ENCODE assay signal across 32 mouse cellular contexts in genomic region chr12:76280556-76280955, GRCm38 (mm10). TPM values are rescaled to one million over a fixed set of nuclear protein-coding genes. Genes with fewer than 3 reads are reported as not detected.
DNase-seq lines count a peak whose midpoint lies in the region; ATAC-seq and TF ChIP-seq lines count a peak whose summit lies in the region.
"Had no signal": no experiment of that assay in that cellular context is flagged by ENCODE, and none has a peak within 500 bp of the region (broad histone marks: within the 10 kb centered on the region; RNA-seq: fewer than 3 reads in every experiment).

No protein-coding gene starts in this region.

- ATAC-seq in embryonic facial prominence, embryonic 14.5 days (ENCODE audit: low read depth): no peak
- no peak for ATAC-seq in midbrain, postnatal 0 days (ENCODE audit: low FRiP score)
- ATAC-seq in midbrain, embryonic 11.5 days (ENCODE audit: low FRiP score): no peak
- no peak for ATAC-seq in neural tube, embryonic 15.5 days (ENCODE audit: low FRiP score)
- ATAC-seq: activated CD4-positive, CD25-positive, alpha-beta regulatory T cell, adult 4 months; forebrain, embryonic 16.5 days; midbrain, embryonic 15.5 days had no signal

- H3K9ac ChIP-seq in embryonic facial prominence, embryonic 14.5 days (ENCODE audit: low read depth, low read length): no peak overlapping the region
- H3K9ac ChIP-seq in midbrain, postnatal 0 days (replicated peaks; ENCODE audit: low read length, poor library complexity, severe bottlenecking): no peak overlapping the region
- H3K9ac ChIP-seq in midbrain, embryonic 11.5 days (ENCODE audit: low read length): no peak overlapping the region
- no peak overlapping the region for H3K9ac ChIP-seq in neural tube, embryonic 15.5 days (replicated peaks)
- H3K9ac ChIP-seq: embryonic facial prominence, embryonic 15.5 days; heart, embryonic 13.5 days; kidney, embryonic 15.5 days; limb, embryonic 13.5 days; liver, embryonic 15.5 days; lung, embryonic 15.5 days; midbrain, embryonic 15.5 days; neural tube, embryonic 13.5 days had no signal

- H3K27ac ChIP-seq in embryonic facial prominence, embryonic 14.5 days (replicated peaks; ENCODE audit: low read depth, low read length): no peak overlapping the region
- no peak overlapping the region for H3K27ac ChIP-seq in embryonic facial prominence, embryonic 10.5 days (replicated peaks)
- no peak overlapping the region for H3K27ac ChIP-seq in midbrain, postnatal 0 days (ENCODE audit: low read depth, low read length)
- no peak overlapping the region for H3K27ac ChIP-seq in midbrain, embryonic 11.5 days (ENCODE audit: low read depth, low read length)
- H3K27ac ChIP-seq in neural tube, embryonic 15.5 days (replicated peaks): no peak overlapping the region
- H3K27ac ChIP-seq: embryonic facial prominence, embryonic 15.5 days; heart, embryonic 13.5 days; kidney, embryonic 15.5 days; limb, embryonic 13.5 days; liver, embryonic 15.5 days; lung, embryonic 15.5 days; midbrain, embryonic 15.5 days; neural tube, embryonic 13.5 days had no signal

- no peaks in the 10 kb centered on the region for H3K27me3 ChIP-seq in embryonic facial prominence, embryonic 14.5 days (replicated peaks; ENCODE audit: control insufficient read depth, insufficient read depth, low read length)
- H3K27me3 ChIP-seq in embryonic facial prominence, embryonic 10.5 days (replicated peaks; ENCODE audit: low read depth, poor library complexity, severe bottlenecking): no peaks in the 10 kb centered on the region
- H3K27me3 ChIP-seq in midbrain, postnatal 0 days (ENCODE audit: insufficient read depth, low read length): no peaks in the 10 kb centered on the region
- H3K27me3 ChIP-seq in midbrain, embryonic 11.5 days (ENCODE audit: control insufficient read depth, insufficient read depth, low read length): no peaks in the 10 kb centered on the region
- no peaks in the 10 kb centered on the region for H3K27me3 ChIP-seq in neural tube, embryonic 15.5 days (replicated peaks)
- H3K27me3 ChIP-seq: embryonic facial prominence, embryonic 15.5 days; heart, embryonic 13.5 days; kidney, embryonic 15.5 days; limb, embryonic 13.5 days; liver, embryonic 15.5 days; lung, embryonic 15.5 days; midbrain, embryonic 15.5 days; neural tube, embryonic 13.5 days had no signal

- no peak overlapping the region for H3K4me3 ChIP-seq in embryonic facial prominence, embryonic 14.5 days (ENCODE audit: low read depth, low read length)
- H3K4me3 ChIP-seq in embryonic facial prominence, embryonic 10.5 days: no peak overlapping the region
- no peak overlapping the region for H3K4me3 ChIP-seq in midbrain, postnatal 0 days (ENCODE audit: low read depth, low read length)
- H3K4me3 ChIP-seq in midbrain, embryonic 11.5 days (ENCODE audit: low read depth, low read length): no peak overlapping the region
- H3K4me3 ChIP-seq in neural tube, embryonic 15.5 days (replicated peaks): no peak overlapping the region
- H3K4me3 ChIP-seq: embryonic facial prominence, embryonic 15.5 days; heart, embryonic 13.5 days; kidney, embryonic 15.5 days; limb, embryonic 13.5 days; liver, embryonic 15.5 days; lung, embryonic 15.5 days; midbrain, embryonic 15.5 days; myocyte; neural tube, embryonic 13.5 days had no signal

- H3K4me1 ChIP-seq in embryonic facial prominence, embryonic 14.5 days (ENCODE audit: control insufficient read depth, insufficient read depth, low read length): no peaks in the 10 kb centered on the region
- no peaks in the 10 kb centered on the region for H3K4me1 ChIP-seq in embryonic facial prominence, embryonic 10.5 days
- no peaks in the 10 kb centered on the region for H3K4me1 ChIP-seq in midbrain, postnatal 0 days (ENCODE audit: insufficient read depth, low read length)
- H3K4me1 ChIP-seq in midbrain, embryonic 11.5 days (ENCODE audit: control insufficient read depth, insufficient read depth, low read length): no peaks in the 10 kb centered on the region
- peaks cover 7% of the 10 kb centered on the region; the same call in 1 of the 2 replicates for H3K4me1 ChIP-seq in neural tube, embryonic 15.5 days
- H3K4me1 ChIP-seq: embryonic facial prominence, embryonic 15.5 days; liver, embryonic 15.5 days; lung, embryonic 15.5 days; midbrain, embryonic 15.5 days had no signal

- WGBS in embryonic facial prominence, embryonic 14.5 days: 86% methylated on average over 9 of the region's 9 CpGs
- 91% methylated on average over 9 of the region's 9 CpGs for WGBS in embryonic facial prominence, embryonic 10.5 days
- WGBS in midbrain, postnatal 0 days: 83% methylated on average over 9 of the region's 9 CpGs
- WGBS in midbrain, embryonic 11.5 days: 89% methylated on average over 9 of the region's 9 CpGs
- 84% methylated on average over 9 of the region's 9 CpGs for WGBS in neural tube, embryonic 15.5 days

- H3K36me3 ChIP-seq in embryonic facial prominence, embryonic 14.5 days (ENCODE audit: control insufficient read depth, insufficient read depth, low read length): peaks cover 57% of the 10 kb centered on the region
- peaks cover 92% of the 10 kb centered on the region for H3K36me3 ChIP-seq in embryonic facial prominence, embryonic 10.5 days (replicated peaks)
- H3K36me3 ChIP-seq in midbrain, postnatal 0 days (ENCODE audit: insufficient read depth, low read length): peaks cover 23% of the 10 kb centered on the region
- H3K36me3 ChIP-seq in midbrain, embryonic 11.5 days (ENCODE audit: control insufficient read depth, insufficient read depth, low read length): no peaks in the 10 kb centered on the region; the same call in 1 of the 2 replicates
- H3K36me3 ChIP-seq in neural tube, embryonic 15.5 days: peaks cover 20% of the 10 kb centered on the region
- H3K36me3 ChIP-seq: midbrain, embryonic 15.5 days had no signal

- TF ChIP-seq CTCF in midbrain, postnatal 0 days (IDR thresholded peaks at IDR 0.05): no peak

- peak; percentile 66 for DNase-seq in embryonic facial prominence, embryonic 14.5 days (ENCODE audit: low spot score)
- no peak for DNase-seq in embryonic facial prominence, embryonic 10.5 days (ENCODE audit: low spot score)
- DNase-seq in layer of hippocampus, adult 9-11 months: peak; percentile 45
- no peak for DNase-seq in layer of hippocampus, postnatal 25 days (ENCODE audit: extremely low spot score in 1 of 2, low spot score in 1 of 2)
- DNase-seq in midbrain, postnatal 0 days (ENCODE audit: low spot score): peak; percentile 48
- DNase-seq in midbrain, embryonic 11.5 days (ENCODE audit: low spot score, missing footprints): no peak
- DNase-seq: cerebellum, adult 8-10 months; cerebellum, postnatal 36 days; embryo, embryonic 11 days; gastrocnemius, postnatal 25 days; heart, adult 18-20 months; heart, postnatal 14 days; kidney, adult 11 months; kidney, postnatal 36 days; lung, postnatal 4 days; thymus, postnatal 14 days had no signal

- H3K4me2 ChIP-seq in embryonic facial prominence, embryonic 14.5 days (ENCODE audit: low read depth, low read length): no peak overlapping the region
- no peak overlapping the region for H3K4me2 ChIP-seq in midbrain, postnatal 0 days (ENCODE audit: low read depth, low read length, poor library complexity, severe bottlenecking)
- no peak overlapping the region for H3K4me2 ChIP-seq in midbrain, embryonic 11.5 days
- no peak overlapping the region for H3K4me2 ChIP-seq in neural tube, embryonic 15.5 days
- H3K4me2 ChIP-seq: embryonic facial prominence, embryonic 15.5 days; heart, embryonic 13.5 days; kidney, embryonic 15.5 days; limb, embryonic 13.5 days; liver, embryonic 15.5 days; lung, embryonic 15.5 days; midbrain, embryonic 15.5 days; neural tube, embryonic 13.5 days had no signal

- H3K9me3 ChIP-seq in embryonic facial prominence, embryonic 14.5 days (ENCODE audit: control insufficient read depth, low read length): no peaks in the 10 kb centered on the region
- no peaks in the 10 kb centered on the region for H3K9me3 ChIP-seq in embryonic facial prominence, embryonic 10.5 days
- H3K9me3 ChIP-seq in midbrain, postnatal 0 days (ENCODE audit: low read length): no peaks in the 10 kb centered on the region
- H3K9me3 ChIP-seq in midbrain, embryonic 11.5 days (ENCODE audit: control insufficient read depth, low read length): no peaks in the 10 kb centered on the region
- no peaks in the 10 kb centered on the region for H3K9me3 ChIP-seq in neural tube, embryonic 15.5 days (replicated peaks)
- H3K9me3 ChIP-seq: embryonic facial prominence, embryonic 15.5 days; heart, embryonic 13.5 days; kidney, embryonic 15.5 days; limb, embryonic 13.5 days; liver, embryonic 15.5 days; lung, embryonic 15.5 days; midbrain, embryonic 15.5 days; neural tube, embryonic 13.5 days had no signal

RNA-seq across cellular contexts. Expression of gene Mthfd1, which starts 25.5 kb away (rescaled TPM):
- 57.4 and 59.5 TPM in 2 replicates for polyA plus RNA-seq in embryonic facial prominence, embryonic 14.5 days (2014; fragmentation: Nextera tagmentation; extraction: Ambion mirVana)
- polyA plus RNA-seq in embryonic facial prominence, embryonic 10.5 days (2016; fragmentation: Nextera tagmentation; extraction: Ambion mirVana): 106 and 117 TPM in 2 replicates
- 10 to 100 TPM; 41.1 to 44.9 TPM for total RNA-seq in layer of hippocampus, postnatal 25 days (2021)
- total RNA-seq in midbrain, postnatal 0 days (2014; rRNA removed): 23.7 and 25.6 TPM in 2 replicates
- polyA plus RNA-seq in midbrain, postnatal 0 days (2015; fragmentation: Nextera tagmentation; extraction: Ambion mirVana): 25.1 and 26.7 TPM in 2 replicates
- 62.9 and 63.9 TPM in 2 replicates for polyA plus RNA-seq in midbrain, embryonic 11.5 days (2014; fragmentation: Nextera tagmentation; extraction: Ambion mirVana)
- polyA plus RNA-seq in neural tube, embryonic 15.5 days (2015; fragmentation: Nextera tagmentation; extraction: Ambion mirVana): 29.3 and 43.5 TPM in 2 replicates

RNA-seq across cellular contexts. Expression of gene Tex21, which starts 34.0 kb away (rescaled TPM):
- 0.08 and 0.30 TPM in 2 replicates for polyA plus RNA-seq in embryonic facial prominence, embryonic 14.5 days (2014; fragmentation: Nextera tagmentation; extraction: Ambion mirVana)
- not detected in 2 replicates for polyA plus RNA-seq in embryonic facial prominence, embryonic 10.5 days (2016; fragmentation: Nextera tagmentation; extraction: Ambion mirVana)
- not detected for total RNA-seq in layer of hippocampus, postnatal 25 days (2021)
- total RNA-seq in midbrain, postnatal 0 days (2014; rRNA removed): not detected in 2 replicates
- not detected in 2 replicates for polyA plus RNA-seq in midbrain, postnatal 0 days (2015; fragmentation: Nextera tagmentation; extraction: Ambion mirVana)
- polyA plus RNA-seq in midbrain, embryonic 11.5 days (2014; fragmentation: Nextera tagmentation; extraction: Ambion mirVana): not detected in 2 replicates
- not detected in 2 replicates for polyA plus RNA-seq in neural tube, embryonic 15.5 days (2015; fragmentation: Nextera tagmentation; extraction: Ambion mirVana)
- total RNA-seq: adrenal gland, postnatal 10 days; gastrocnemius, postnatal 25 days; heart, adult 18-20 months; heart, postnatal 14 days; layer of hippocampus, postnatal 14 days had no signal
- polyA plus RNA-seq: activated CD4-positive, CD25-positive, alpha-beta regulatory T cell, adult 4 months; embryonic facial prominence, embryonic 15.5 days; forebrain, embryonic 16.5 days; hindbrain, embryonic 11.5 days; kidney, embryonic 15.5 days; lung, embryonic 15.5 days; midbrain, embryonic 15.5 days; myocyte; neural tube, embryonic 13.5 days; stomach, embryonic 14.5 days had no signal

RNA-seq across cellular contexts. Expression of gene Akap5, which starts 44.1 kb away (rescaled TPM):
- 1.1 and 1.3 TPM in 2 replicates for polyA plus RNA-seq in embryonic facial prominence, embryonic 14.5 days (2014; fragmentation: Nextera tagmentation; extraction: Ambion mirVana)
- 2.3 and 2.7 TPM in 2 replicates for polyA plus RNA-seq in embryonic facial prominence, embryonic 10.5 days (2016; fragmentation: Nextera tagmentation; extraction: Ambion mirVana)
- 10 to 100 TPM; 58.6 to 66.5 TPM for total RNA-seq in layer of hippocampus, postnatal 25 days (2021)
- total RNA-seq in midbrain, postnatal 0 days (2014; rRNA removed): 17.2 and 18.0 TPM in 2 replicates
- 9.4 and 10.7 TPM in 2 replicates for polyA plus RNA-seq in midbrain, postnatal 0 days (2015; fragmentation: Nextera tagmentation; extraction: Ambion mirVana)
- polyA plus RNA-seq in midbrain, embryonic 11.5 days (2014; fragmentation: Nextera tagmentation; extraction: Ambion mirVana): 4.1 TPM in 2 replicates
- polyA plus RNA-seq in neural tube, embryonic 15.5 days (2015; fragmentation: Nextera tagmentation; extraction: Ambion mirVana): 11.9 and 12.6 TPM in 2 replicates

Comparison
In these comparisons a context has a peak if more than half of its experiments do, and no peak if none do; other contexts are left out.
1. DNase-seq: peak in embryonic facial prominence, embryonic 14.5 days (single experiment), layer of hippocampus, adult 9-11 months (single experiment) and midbrain, postnatal 0 days (single experiment); none in embryonic facial prominence, embryonic 10.5 days (single experiment), layer of hippocampus, postnatal 25 days (0 of 2) and midbrain, embryonic 11.5 days (single experiment).